Mouse (Mus musculus) myocyte (in vitro differentiated cells): ENCODE results near the gene Sh3bp4.
A peak's percentile ranks its signal among the peaks of the same experiment; 100 is the strongest.

ENCODE experiments used
- CEBPB ChIP-seq: IDR thresholded peaks from 2 replicates; pipeline ENCODE4 v1.6.1; 2011; ENCODE audit warnings: mild to moderate bottlenecking, moderate library complexity; ENCODE audit not compliant: poor library complexity, insufficient read depth, severe bottlenecking
- E2F4 ChIP-seq: IDR thresholded peaks from one replicate; pipeline ENCODE4 v1.6.1; 2011; ENCODE audit warnings: mild to moderate bottlenecking, control low read depth, moderate library complexity; ENCODE audit not compliant: insufficient read depth
- MAX ChIP-seq: IDR thresholded peaks from one replicate; pipeline ENCODE4 v1.6.1; 2011; ENCODE audit warnings: low read depth, mild to moderate bottlenecking, control low read depth
- MYOD1 ChIP-seq, 3 experiments: IDR thresholded peaks; one replicate each; pipeline ENCODE4 v1.6.1; 2011; ENCODE audit warnings: control low read depth in 2 of 3, low read depth in 2 of 3, mild to moderate bottlenecking in 2 of 3, moderate library complexity in 1 of 3; ENCODE audit not compliant: insufficient read length in 2 of 3, control insufficient read depth in 1 of 3
- MYOG ChIP-seq, 3 experiments: IDR thresholded peaks; one replicate each; pipeline ENCODE4 v1.6.1; 2011; ENCODE audit warnings: control low read depth in 2 of 3, low read depth in 2 of 3, mild to moderate bottlenecking in 2 of 3; ENCODE audit not compliant: insufficient read length in 2 of 3, control insufficient read depth in 1 of 3, insufficient read depth in 1 of 3
- POLR2A ChIP-seq: IDR thresholded peaks from one replicate; pipeline ENCODE4 v1.6.1; 2011; ENCODE audit warnings: low read depth, mild to moderate bottlenecking, control low read depth, moderate library complexity; ENCODE audit not compliant: insufficient read length
- POLR2AphosphoS2 ChIP-seq: IDR thresholded peaks from one replicate; pipeline ENCODE4 v1.6.1; 2011; ENCODE audit warnings: low read depth, control low read depth; ENCODE audit not compliant: insufficient read length
- USF1 ChIP-seq: IDR thresholded peaks from one replicate; pipeline ENCODE4 v1.6.1; 2011; ENCODE audit warnings: low read depth, mild to moderate bottlenecking, control low read depth, moderate library complexity

GRCm38 (mm10) chr1:89130429-89130828, 60.2 kb downstream of the Sh3bp4 start:
- TF ChIP-seq POLR2AphosphoS2: no peak
- no peak for TF ChIP-seq E2F4
- no peak for TF ChIP-seq POLR2A
- no peak for TF ChIP-seq USF1
- peak; percentile 60 for TF ChIP-seq MAX
- peak in 2 of 3 experiments; percentile 40 to 65 for TF ChIP-seq MYOD1 (IDR thresholded peaks at IDR 0.05; ENCODE audit: control insufficient read depth in 1 of 3, insufficient read length in 2 of 3, low read depth in 2 of 3)
- 0 out of 2 replicates have a peak, but pooled peaks have one; percentile 4 for TF ChIP-seq CEBPB
- peak in 2 of 3 experiments; percentile 18 to 67 for TF ChIP-seq MYOG (IDR thresholded peaks at IDR 0.05; ENCODE audit: control insufficient read depth in 1 of 3, insufficient read depth in 1 of 3, insufficient read length in 2 of 3, low read depth in 2 of 3)
